In genomic region chr4:131530491-131530890, GRCm38 (mm10) we compare ENCODE assay signal across 16 mouse cellular contexts.
"Had no signal": no experiment of that assay in that cellular context is flagged by ENCODE, and none has a peak within 500 bp of the region (broad histone marks: within the 10 kb centered on the region; RNA-seq: fewer than 3 reads in every experiment).

No protein-coding gene starts in this region.

- H3K4me2 ChIP-seq: lung, embryonic 15.5 days; midbrain, embryonic 11.5 days; midbrain, embryonic 13.5 days; midbrain, embryonic 15.5 days; neural tube, embryonic 12.5 days; stomach, embryonic 15.5 days had no signal

- H3K36me3 ChIP-seq: lung, embryonic 15.5 days; midbrain, embryonic 13.5 days; midbrain, embryonic 15.5 days; neural tube, embryonic 12.5 days; stomach, embryonic 15.5 days had no signal

- H3K9ac ChIP-seq: liver, postnatal 0 days; lung, embryonic 15.5 days; midbrain, embryonic 13.5 days; midbrain, embryonic 15.5 days; neural tube, embryonic 12.5 days; stomach, embryonic 15.5 days had no signal

- H3K4me1 ChIP-seq: lung, embryonic 15.5 days; midbrain, embryonic 13.5 days; midbrain, embryonic 15.5 days; neural tube, embryonic 12.5 days; stomach, embryonic 15.5 days had no signal

- DNase-seq: liver, postnatal 0 days; lung, adult 2 months; right cerebral cortex, postnatal 14 days; thymus, adult 2 months; thymus, postnatal 25 days; thymus, postnatal 4 days had no signal

- H3K27ac ChIP-seq: lung, embryonic 15.5 days; macrophage; midbrain, embryonic 13.5 days; midbrain, embryonic 15.5 days; neural tube, embryonic 12.5 days; stomach, embryonic 15.5 days; stomach, postnatal 0 days had no signal

- H3K4me3 ChIP-seq: lung, embryonic 15.5 days; megakaryocyte, embryonic 14.5 days; midbrain, embryonic 13.5 days; midbrain, embryonic 15.5 days; neural tube, embryonic 12.5 days; stomach, embryonic 15.5 days had no signal

- ATAC-seq: liver, postnatal 0 days; lung, postnatal 0 days; midbrain, embryonic 13.5 days; midbrain, embryonic 15.5 days had no signal

- H3K9me3 ChIP-seq: lung, embryonic 15.5 days; megakaryocyte, embryonic 14.5 days; midbrain, embryonic 13.5 days; midbrain, embryonic 15.5 days; neural tube, embryonic 12.5 days; stomach, embryonic 15.5 days had no signal

- H3K27me3 ChIP-seq: lung, embryonic 15.5 days; midbrain, embryonic 13.5 days; midbrain, embryonic 15.5 days; neural tube, embryonic 12.5 days; stomach, embryonic 15.5 days had no signal
